Comparison of ENCODE assay signal across 9 mouse cellular contexts in genomic region chr10:84166568-84166905, GRCm38 (mm10).
A peak's percentile ranks its signal among the peaks of the same experiment; 100 is the strongest.
DNase-seq lines count a peak whose midpoint lies in the region; ATAC-seq and TF ChIP-seq lines count a peak whose summit lies in the region.
"Had no signal": no experiment of that assay in that cellular context is flagged by ENCODE, and none has a peak within 500 bp of the region (broad histone marks: within the 10 kb centered on the region; RNA-seq: fewer than 3 reads in every experiment).

No protein-coding gene starts in this region.

- no peak overlapping the region for H3K27ac ChIP-seq in CH12.LX (ENCODE audit: insufficient read depth, low read depth)
- no peak overlapping the region for H3K27ac ChIP-seq in heart, embryonic 12.5 days (ENCODE audit: poor library complexity, severe bottlenecking)

- no peaks in the 10 kb centered on the region for H3K36me3 ChIP-seq in CH12.LX (replicated peaks in 1 of 2; ENCODE audit: control insufficient read depth in 1 of 2, insufficient read depth in 1 of 2, low read length in 1 of 2)
- no peaks in the 10 kb centered on the region for H3K36me3 ChIP-seq in heart, embryonic 12.5 days

- no peak for TF ChIP-seq EP300 in CH12.LX (IDR thresholded peaks at IDR 0.05; ENCODE audit: low read length)

- TF ChIP-seq CTCF in CH12.LX (conservative IDR thresholded peaks at IDR 0.05 in 1 of 2, IDR thresholded peaks at IDR 0.05 in 1 of 2; ENCODE audit: low read depth in 2 of 2, low read length in 2 of 2), result peak in 1 of 2 experiments; percentile 44; a peak in 2 of 4 replicates

- no peak overlapping the region for H3K4me2 ChIP-seq in CH12.LX (ENCODE audit: insufficient read depth, low read depth, poor library complexity, severe bottlenecking)
- no peak overlapping the region for H3K4me2 ChIP-seq in heart, embryonic 12.5 days

- H3K27me3 ChIP-seq in CH12.LX (replicated peaks), result peaks cover 1% of the 10 kb centered on the region
- H3K27me3 ChIP-seq in heart, embryonic 12.5 days (replicated peaks), result no peaks in the 10 kb centered on the region; the same call in 1 of the 2 replicates

- in situ Hi-C loops in CH12.LX (cut with MboI; ENCODE audit: low pct_ligation_motif_present, low pct_unique_long_range_greater_than_20kb, low sequenced_read_pairs), result no loop called here

- H3K4me3 ChIP-seq in CH12.LX (replicated peaks in 1 of 3; ENCODE audit: low read depth in 2 of 3, low read length in 2 of 3, poor library complexity in 1 of 3), result no peak overlapping the region
- no peak overlapping the region for H3K4me3 ChIP-seq in heart, embryonic 12.5 days
- H3K4me3 ChIP-seq: myocyte had no signal

- TF ChIP-seq POLR2A in CH12.LX (IDR thresholded peaks at IDR 0.05; ENCODE audit: low read depth, low read length), result no peak

- 0 out of 2 replicates have a peak, but pooled peaks have one; percentile 48 for ATAC-seq in heart, embryonic 12.5 days (ENCODE audit: insufficient number of reproducible peaks, low FRiP score)

- dilution Hi-C loops in CH12.LX (cut with MboI; ENCODE audit: extremely low pct_ligation_motif_present, extremely low pct_unique_long_range_greater_than_20kb, low sequenced_read_pairs), result no loop called here

- DNase-seq in heart, adult 18-20 months, result peak; percentile 27 to 49
- no peak for DNase-seq in heart, adult 8-10 months (ENCODE audit: low spot score)
- DNase-seq in CH12.LX (ENCODE audit: extremely low read depth), result peak; percentile 7
- DNase-seq in cerebellum, adult 11-12 months, result peak; percentile 23
- peak; percentile 11 to 22 for DNase-seq in layer of hippocampus, postnatal 36 days
- peak; percentile 17 for DNase-seq in thymus, postnatal 4 days
- no peak for DNase-seq in urinary bladder, postnatal 10 days (ENCODE audit: low spot score)

- peak; percentile 51 for TF ChIP-seq RAD21 in CH12.LX (IDR thresholded peaks at IDR 0.05; ENCODE audit: low read depth, low read length)

- no peaks in the 10 kb centered on the region for H3K79me2 ChIP-seq in CH12.LX (replicated peaks; ENCODE audit: control insufficient read depth, extremely low read depth, insufficient read depth, poor library complexity, severe bottlenecking)

- WGBS in heart, embryonic 12.5 days, result 39% methylated on average over 3 of the region's 3 CpGs

- H3K9me3 ChIP-seq in CH12.LX (replicated peaks; ENCODE audit: low read length), result no peaks in the 10 kb centered on the region
- H3K9me3 ChIP-seq in heart, embryonic 12.5 days (replicated peaks), result no peaks in the 10 kb centered on the region

- H3K4me1 ChIP-seq in CH12.LX (ENCODE audit: control insufficient read depth in 1 of 2, insufficient read depth in 2 of 2), result peaks cover 3 to 31% of the 10 kb centered on the region in 2 experiments; a peak in 3 of 4 replicates
- H3K4me1 ChIP-seq in heart, embryonic 12.5 days (replicated peaks), result peaks cover 9% of the 10 kb centered on the region; the same call in 1 of the 2 replicates

- H3K9ac ChIP-seq in CH12.LX (ENCODE audit: insufficient read depth, low read depth), result no peak overlapping the region
- H3K9ac ChIP-seq in heart, embryonic 12.5 days, result no peak overlapping the region

TF ChIP-seq in CH12.LX, 34 proteins besides CTCF, POLR2A, EP300 and RAD21:
- peak; percentile 51 for TF ChIP-seq SMC3 (IDR thresholded peaks at IDR 0.05; ENCODE audit: low read depth, low read length)
- no peak for TF ChIP-seq UBTF (IDR thresholded peaks at IDR 0.05; ENCODE audit: low read depth, low read length)

Comparison
In these comparisons a context has a peak if more than half of its experiments do, and no peak if none do; other contexts are left out.
1. DNase-seq: peak in heart, adult 18-20 months (2 of 2), CH12.LX (single experiment), cerebellum, adult 11-12 months (single experiment), layer of hippocampus, postnatal 36 days (2 of 2) and thymus, postnatal 4 days (single experiment); none in heart, adult 8-10 months (single experiment) and urinary bladder, postnatal 10 days (single experiment).